Mouse (Mus musculus) cerebellum, adult 2 months (tissue): ENCODE results near the gene Ccdc182.

ENCODE experiments used
- CTCF ChIP-seq: fragments of 200-500 bp; IDR thresholded peaks from 2 replicates; pipeline ENCODE4 v1.5.1; 2011; ENCODE audit warnings: low read depth, mild to moderate bottlenecking, control low read depth, low read length, moderate library complexity, borderline replicate concordance; ENCODE audit not compliant: insufficient read depth
- POLR2A ChIP-seq: fragments of 200-500 bp; IDR thresholded peaks from 2 replicates; pipeline ENCODE4 v1.6.1; 2011; ENCODE audit warnings: low read length, control low read depth, borderline replicate concordance; ENCODE audit not compliant: insufficient read depth

- TF ChIP-seq POLR2A: no peak
- TF ChIP-seq CTCF: no peak
Observed at GRCm38 (mm10) chr11:88248636-88249035, 45.2 kb upstream of the Ccdc182 start.
